Mouse (Mus musculus): Measurements from ENCODE around the gene Sap30l.

DNA sequence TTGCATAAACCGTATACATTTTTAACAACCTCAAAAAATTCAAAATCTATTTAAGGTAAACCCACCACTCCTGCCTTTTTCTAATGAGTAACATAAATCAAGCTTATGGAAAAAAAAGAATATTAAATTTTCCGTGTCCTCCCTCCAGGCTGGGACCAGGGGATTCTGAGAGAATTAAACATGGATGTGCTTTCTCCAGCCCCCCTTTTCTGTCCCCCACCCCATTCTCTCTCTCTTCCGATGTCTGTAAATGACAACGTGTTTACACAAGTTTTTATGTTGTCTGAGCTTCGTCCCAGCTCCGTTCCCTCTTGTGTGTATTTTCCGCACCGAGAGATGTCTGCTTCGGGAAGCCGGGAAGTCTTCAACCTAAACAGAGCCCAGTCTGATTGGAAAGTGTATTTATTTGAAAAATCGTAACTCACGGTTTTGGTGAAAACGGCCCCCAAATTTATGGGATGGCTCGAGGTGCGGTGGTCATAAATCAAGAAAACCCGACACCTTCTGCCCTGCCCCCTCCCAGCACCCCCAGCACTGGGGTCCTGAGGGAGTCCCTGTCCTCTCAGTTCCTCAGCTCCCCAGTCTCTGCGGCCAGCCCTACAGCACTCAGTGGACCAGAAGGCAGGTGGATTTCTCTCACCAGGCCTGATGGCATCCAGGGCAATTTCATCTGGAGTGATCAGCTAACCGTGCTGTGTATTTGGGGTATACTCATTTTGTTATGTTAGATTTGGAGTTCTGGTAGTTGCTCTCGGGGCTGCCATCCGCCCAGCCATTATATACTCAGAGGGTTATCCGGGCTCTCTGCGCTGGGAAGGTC is 36.6 kb downstream of the Sap30l start:
- TF ChIP-seq EP300 (IDR thresholded peaks at IDR 0.05; ENCODE audit: insufficient read depth, low read depth, low read length) (no peak), CTCF (IDR thresholded peaks at IDR 0.05; ENCODE audit: low read depth, low read length) (no peak)
